Mouse (Mus musculus): ENCODE measurements around the gene Map3k1. TPM values are rescaled to one million over a fixed set of nuclear protein-coding genes. Genes with fewer than 3 reads are reported as not detected.

The Map3k1 gene
- polyA plus RNA-seq, 1 experiment, result 34.5 TPM

DNA sequence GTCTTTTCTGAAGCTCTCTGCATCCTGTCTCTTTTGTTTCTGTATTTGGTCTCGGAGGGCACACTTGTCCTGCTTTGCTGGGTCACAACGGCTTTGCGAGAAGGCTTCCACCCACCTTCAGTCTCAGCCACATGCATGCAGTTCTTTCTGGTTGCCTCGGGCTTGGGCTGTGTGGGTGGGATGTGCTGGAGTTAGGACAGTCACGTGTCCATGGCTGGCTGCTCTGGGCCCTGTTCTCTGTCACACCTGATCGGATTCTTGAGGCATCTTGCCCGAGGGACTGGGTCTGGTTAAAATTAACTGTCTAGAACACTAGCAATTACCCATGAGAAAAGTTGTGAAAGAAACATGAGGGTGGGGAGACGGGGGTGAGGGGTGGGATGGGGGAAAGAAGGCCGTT, 36.7 kb upstream of the Map3k1 start:
- H3K4me3 ChIP-seq (ENCODE audit: low read depth, low read length), result no peak overlapping the region
- H3K27me3 ChIP-seq (ENCODE audit: control insufficient read depth, insufficient read depth, low read length, poor library complexity, severe bottlenecking), result no peaks in the 10 kb centered on the region
- no peaks in the 10 kb centered on the region for H3K4me1 ChIP-seq (ENCODE audit: control insufficient read depth, insufficient read depth, low read length)
- H3K9me3 ChIP-seq (replicated peaks; ENCODE audit: control insufficient read depth, insufficient read depth, low read length, poor library complexity, severe bottlenecking), result no peaks in the 10 kb centered on the region
- TF ChIP-seq CTCF (IDR thresholded peaks at IDR 0.05; ENCODE audit: low read depth, low read length), result no peak
- no peak for TF ChIP-seq POLR2A (IDR thresholded peaks at IDR 0.05; ENCODE audit: insufficient read depth, low read length)
- TF ChIP-seq EP300 (IDR thresholded peaks at IDR 0.05; ENCODE audit: insufficient read depth, low read depth, low read length), result no peak
- no peak overlapping the region for H3K27ac ChIP-seq (ENCODE audit: insufficient read depth, low read length)
- no peaks in the 10 kb centered on the region for H3K36me3 ChIP-seq (ENCODE audit: control insufficient read depth, insufficient read depth, low read length, poor library complexity, severe bottlenecking)
- H3K9ac ChIP-seq (ENCODE audit: low read depth, poor library complexity, severe bottlenecking), result no peak overlapping the region

DNA sequence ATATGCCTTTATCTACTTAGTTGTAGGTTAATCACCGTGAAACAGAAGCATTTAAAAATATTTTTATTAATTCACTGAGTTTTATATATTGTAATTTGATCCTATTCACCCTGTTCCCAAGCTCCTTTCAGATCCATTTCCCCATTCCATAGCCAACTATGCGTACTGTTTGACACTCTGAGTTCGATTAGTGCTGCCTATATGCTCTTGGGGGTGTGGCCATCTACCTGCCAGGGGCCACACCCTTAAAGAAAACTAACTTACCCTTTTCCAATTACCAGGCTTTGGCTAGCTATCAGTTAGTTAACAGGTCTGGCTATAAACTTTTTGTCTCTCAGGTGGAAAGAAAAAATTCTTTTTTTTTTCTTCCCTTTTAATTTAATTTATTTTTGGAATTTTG, 35.5 kb upstream of the Map3k1 start:
- no peak for TF ChIP-seq CTCF (IDR thresholded peaks at IDR 0.05; ENCODE audit: low read depth, low read length)
- no peak for TF ChIP-seq POLR2A (IDR thresholded peaks at IDR 0.05; ENCODE audit: insufficient read depth, low read length)
- no peak for TF ChIP-seq EP300 (IDR thresholded peaks at IDR 0.05; ENCODE audit: insufficient read depth, low read depth, low read length)

DNA sequence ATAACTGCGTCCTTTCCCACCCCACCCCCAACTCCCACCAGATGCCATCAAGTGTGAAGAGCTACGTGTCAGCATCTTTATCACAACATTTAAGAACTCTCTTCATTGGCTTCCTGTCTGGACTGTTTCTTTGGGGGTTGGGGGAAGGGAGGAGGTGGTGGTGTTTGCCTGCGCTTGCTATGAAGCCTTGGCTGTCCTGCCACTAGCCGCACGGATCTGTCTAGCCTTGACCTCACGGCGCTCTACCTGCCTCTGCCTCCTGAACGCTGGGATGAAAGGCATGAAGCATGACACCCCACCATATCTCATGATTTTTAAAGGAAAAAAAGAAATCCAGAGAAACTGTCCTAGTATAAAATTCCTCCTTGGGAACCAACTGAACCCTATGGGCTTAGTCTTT, 27.0 kb upstream of the Map3k1 start:
- Histone ChIP-seq H3K4me3 (ENCODE audit: low read depth, low read length) (no peak overlapping the region), H3K27me3 (ENCODE audit: control insufficient read depth, insufficient read depth, low read length, poor library complexity, severe bottlenecking) (no peaks in the 10 kb centered on the region), H3K9ac (ENCODE audit: low read depth, poor library complexity, severe bottlenecking) (no peak overlapping the region), H3K36me3 (ENCODE audit: control insufficient read depth, insufficient read depth, low read length, poor library complexity, severe bottlenecking) (no peaks in the 10 kb centered on the region), H3K9me3 (replicated peaks; ENCODE audit: control insufficient read depth, insufficient read depth, low read length, poor library complexity, severe bottlenecking) (no peaks in the 10 kb centered on the region), H3K4me1 (ENCODE audit: control insufficient read depth, insufficient read depth, low read length) (no peaks in the 10 kb centered on the region), H3K27ac (ENCODE audit: insufficient read depth, low read length) (no peak overlapping the region)
- TF ChIP-seq CTCF (IDR thresholded peaks at IDR 0.05; ENCODE audit: low read depth, low read length) (no peak), POLR2A (IDR thresholded peaks at IDR 0.05; ENCODE audit: insufficient read depth, low read length) (no peak)

More for the DNA sequence above, 35.5 kb upstream of the Map3k1 start:
- Histone ChIP-seq H3K4me1 (ENCODE audit: control insufficient read depth, insufficient read depth, low read length) (no peaks in the 10 kb centered on the region), H3K27me3 (ENCODE audit: control insufficient read depth, insufficient read depth, low read length, poor library complexity, severe bottlenecking) (no peaks in the 10 kb centered on the region), H3K27ac (ENCODE audit: insufficient read depth, low read length) (no peak overlapping the region), H3K36me3 (ENCODE audit: control insufficient read depth, insufficient read depth, low read length, poor library complexity, severe bottlenecking) (no peaks in the 10 kb centered on the region), H3K4me3 (ENCODE audit: low read depth, low read length) (no peak overlapping the region), H3K9me3 (replicated peaks; ENCODE audit: control insufficient read depth, insufficient read depth, low read length, poor library complexity, severe bottlenecking) (no peaks in the 10 kb centered on the region), H3K9ac (ENCODE audit: low read depth, poor library complexity, severe bottlenecking) (no peak overlapping the region)

DNA sequence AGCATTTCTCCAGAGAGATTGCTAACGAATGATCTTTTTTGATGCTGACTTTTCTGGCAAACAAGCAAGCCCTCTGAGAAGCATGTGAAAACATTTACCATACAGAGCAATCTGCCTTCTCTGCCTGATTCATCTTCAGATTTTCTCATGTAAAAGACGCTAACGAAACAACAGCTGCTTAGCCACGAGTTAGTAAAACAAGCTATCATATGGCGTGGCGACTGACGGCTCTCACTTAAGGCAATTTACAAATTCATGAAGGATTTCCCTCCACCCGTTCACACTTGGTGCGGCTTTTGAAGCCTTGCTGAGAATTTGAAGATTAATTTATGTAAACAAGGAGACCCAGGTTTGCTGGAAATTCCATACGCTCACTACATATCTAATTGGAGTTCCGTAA, 25.8 kb upstream of the Map3k1 start:
- Histone ChIP-seq H3K27ac (ENCODE audit: insufficient read depth, low read length) (no peak overlapping the region), H3K4me3 (ENCODE audit: low read depth, low read length) (no peak overlapping the region), H3K9ac (ENCODE audit: low read depth, poor library complexity, severe bottlenecking) (no peak overlapping the region), H3K27me3 (ENCODE audit: control insufficient read depth, insufficient read depth, low read length, poor library complexity, severe bottlenecking) (no peaks in the 10 kb centered on the region), H3K4me1 (ENCODE audit: control insufficient read depth, insufficient read depth, low read length) (no peaks in the 10 kb centered on the region), H3K9me3 (replicated peaks; ENCODE audit: control insufficient read depth, insufficient read depth, low read length, poor library complexity, severe bottlenecking) (no peaks in the 10 kb centered on the region), H3K36me3 (ENCODE audit: control insufficient read depth, insufficient read depth, low read length, poor library complexity, severe bottlenecking) (no peaks in the 10 kb centered on the region)
- TF ChIP-seq EP300 (IDR thresholded peaks at IDR 0.05; ENCODE audit: insufficient read depth, low read depth, low read length) (no peak), POLR2A (IDR thresholded peaks at IDR 0.05; ENCODE audit: insufficient read depth, low read length) (no peak), CTCF (IDR thresholded peaks at IDR 0.05; ENCODE audit: low read depth, low read length) (no peak)

DNA sequence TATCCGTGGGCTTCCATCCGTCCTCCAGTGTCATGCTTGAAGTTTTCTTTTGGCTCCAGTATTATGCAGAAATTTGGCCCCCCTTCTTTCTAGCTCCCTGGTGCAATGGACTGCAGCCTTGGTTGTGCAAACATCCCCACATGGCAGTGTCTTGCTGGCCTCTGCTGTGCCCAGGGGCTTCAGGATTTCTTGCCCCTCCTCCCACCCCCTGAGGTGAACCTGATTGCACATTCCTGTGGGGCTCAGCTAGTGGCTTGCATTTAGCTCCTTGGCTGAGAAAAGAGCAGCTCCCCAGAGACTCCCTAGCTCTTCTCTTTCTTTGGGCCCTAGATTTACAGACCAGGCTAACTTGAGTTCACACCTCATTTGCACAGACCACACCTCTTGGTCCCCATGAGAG, 20.7 kb upstream of the Map3k1 start:
- Histone ChIP-seq H3K9ac (ENCODE audit: low read depth, poor library complexity, severe bottlenecking) (no peak overlapping the region), H3K36me3 (ENCODE audit: control insufficient read depth, insufficient read depth, low read length, poor library complexity, severe bottlenecking) (no peaks in the 10 kb centered on the region), H3K9me3 (replicated peaks; ENCODE audit: control insufficient read depth, insufficient read depth, low read length, poor library complexity, severe bottlenecking) (no peaks in the 10 kb centered on the region), H3K4me1 (ENCODE audit: control insufficient read depth, insufficient read depth, low read length) (no peaks in the 10 kb centered on the region), H3K27ac (ENCODE audit: insufficient read depth, low read length) (no peak overlapping the region), H3K4me3 (ENCODE audit: low read depth, low read length) (no peak overlapping the region), H3K27me3 (ENCODE audit: control insufficient read depth, insufficient read depth, low read length, poor library complexity, severe bottlenecking) (no peaks in the 10 kb centered on the region)
- TF ChIP-seq POLR2A (IDR thresholded peaks at IDR 0.05; ENCODE audit: insufficient read depth, low read length), result no peak
- no peak for TF ChIP-seq CTCF (IDR thresholded peaks at IDR 0.05; ENCODE audit: low read depth, low read length)
- no peak for TF ChIP-seq EP300 (IDR thresholded peaks at IDR 0.05; ENCODE audit: insufficient read depth, low read depth, low read length)

DNA sequence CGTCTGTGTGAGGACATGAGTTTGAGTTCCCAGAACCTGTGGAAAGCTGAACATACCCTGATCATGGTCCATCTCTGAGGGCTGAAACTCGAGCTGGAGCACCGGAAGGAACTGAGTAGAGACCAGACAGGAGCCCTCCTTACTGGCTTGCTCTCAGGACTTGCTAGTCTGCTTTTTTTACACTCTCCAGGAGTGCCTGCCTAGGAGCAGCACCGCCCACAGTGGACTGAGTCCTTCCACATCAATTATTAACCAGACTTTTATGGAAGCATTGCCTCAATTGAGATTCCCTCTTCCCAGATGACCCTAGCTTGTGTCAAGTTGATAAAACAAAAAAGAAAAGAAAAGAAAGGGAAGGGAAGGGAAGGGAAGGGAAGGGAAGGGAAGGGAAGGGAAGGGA, 18.7 kb upstream of the Map3k1 start:
- H3K9me3 ChIP-seq (replicated peaks; ENCODE audit: control insufficient read depth, insufficient read depth, low read length, poor library complexity, severe bottlenecking), result no peaks in the 10 kb centered on the region

More for the DNA sequence above, 18.7 kb upstream of the Map3k1 start:
- Histone ChIP-seq H3K4me3 (ENCODE audit: low read depth, low read length) (no peak overlapping the region), H3K9ac (ENCODE audit: low read depth, poor library complexity, severe bottlenecking) (no peak overlapping the region), H3K4me1 (ENCODE audit: control insufficient read depth, insufficient read depth, low read length) (no peaks in the 10 kb centered on the region), H3K27ac (ENCODE audit: insufficient read depth, low read length) (no peak overlapping the region), H3K27me3 (ENCODE audit: control insufficient read depth, insufficient read depth, low read length, poor library complexity, severe bottlenecking) (no peaks in the 10 kb centered on the region), H3K36me3 (ENCODE audit: control insufficient read depth, insufficient read depth, low read length, poor library complexity, severe bottlenecking) (no peaks in the 10 kb centered on the region)
- no peak for TF ChIP-seq CTCF (IDR thresholded peaks at IDR 0.05; ENCODE audit: low read depth, low read length)
- TF ChIP-seq EP300 (IDR thresholded peaks at IDR 0.05; ENCODE audit: insufficient read depth, low read depth, low read length), result no peak
- no peak for TF ChIP-seq POLR2A (IDR thresholded peaks at IDR 0.05; ENCODE audit: insufficient read depth, low read length)

Measured in ES-Bruce4 (cell line).